Mouse (Mus musculus) 3T3-L1 (cell line): ENCODE results near the gene C2cd2.
"Not testable (repeated sequence)": the region's sequence is repeated elsewhere in the genome, so short reads cannot be mapped to it uniquely, and the experiment has no call there.

ENCODE experiments used
- DNase-seq: peaks from one replicate; pipeline ENCODE4 v3.0.0-alpha.2; 2015; ENCODE audit warnings: low read depth, low spot score

C2cd2 gene

GRCm38 (mm10) chr16:97962151-97962948 is at the start of gene C2cd2, which contains the start of gene Zbtb21:
Gene C2cd2, minus strand, starts transcription at chr16:97962598.
Gene Zbtb21, minus strand, starts transcription at chr16:97962622.
- DNase-seq = peak; percentile 97

- not testable (repeated sequence) for DNase-seq
These were observed 35.0 kb upstream of the C2cd2 start for GRCm38 (mm10) chr16:97997383-97997731.

GRCm38 (mm10) chr16:97996616-97997382 is 34.4 kb upstream of the C2cd2 start, which contains the start of gene B230307C23Rik:
Gene B230307C23Rik, plus strand, starts transcription at chr16:97997315.
- DNase-seq = peak; percentile 96

- DNase-seq = peak; percentile 49
These were observed 33.6 kb upstream of the C2cd2 start for GRCm38 (mm10) chr16:97995849-97996615.

- not testable (repeated sequence) for DNase-seq
These were observed 30.1 kb upstream of the C2cd2 start for GRCm38 (mm10) chr16:97992477-97992876.

- DNase-seq = no peak
These were observed 29.1 kb upstream of the C2cd2 start for GRCm38 (mm10) chr16:97991517-97991916.

GRCm38 (mm10) chr16:97984589-97984988 is 22.2 kb upstream of the C2cd2 start:
- DNase-seq = no peak

- DNase-seq = no peak
These were observed 19.0 kb upstream of the C2cd2 start for GRCm38 (mm10) chr16:97981362-97981761.

GRCm38 (mm10) chr16:97977722-97978121 is 15.3 kb upstream of the C2cd2 start:
- DNase-seq = no peak

- no peak for DNase-seq
These were observed 14.9 kb upstream of the C2cd2 start for GRCm38 (mm10) chr16:97977277-97977676.

- DNase-seq = no peak
These were observed 1.6 kb upstream of the C2cd2 start for GRCm38 (mm10) chr16:97963956-97964540.

- peak; percentile 77 for DNase-seq
These were observed 832 bp downstream of the C2cd2 start for GRCm38 (mm10) chr16:97961381-97962150.

- DNase-seq = no peak
These were observed 2.0 kb downstream of the C2cd2 start for GRCm38 (mm10) chr16:97960348-97960747.

- DNase-seq = no peak
These were observed 3.9 kb downstream of the C2cd2 start for GRCm38 (mm10) chr16:97958401-97958973.

- DNase-seq = peak; percentile 65
These were observed 4.8 kb downstream of the C2cd2 start for GRCm38 (mm10) chr16:97957626-97958025.

GRCm38 (mm10) chr16:97956011-97956410 is 6.4 kb downstream of the C2cd2 start:
- DNase-seq = no peak

GRCm38 (mm10) chr16:97953300-97953699 is 9.1 kb downstream of the C2cd2 start:
- no peak for DNase-seq

GRCm38 (mm10) chr16:97952801-97953200 is 9.6 kb downstream of the C2cd2 start:
- no peak for DNase-seq

GRCm38 (mm10) chr16:97952371-97952770 is 10.0 kb downstream of the C2cd2 start:
- no peak for DNase-seq

- DNase-seq = no peak
These were observed 12.3 kb downstream of the C2cd2 start for GRCm38 (mm10) chr16:97950061-97950460.
